Mouse (Mus musculus): ENCODE results near the gene Arhgap29. TPM values are rescaled to one million over a fixed set of nuclear protein-coding genes. Genes with fewer than 3 reads are reported as not detected.

Arhgap29 gene
- polyA plus RNA-seq (2016; fragmentation: Nextera tagmentation; extraction: Ambion mirVana), result 81.7 and 82.9 TPM in 2 replicates

- Histone ChIP-seq H3K27me3 (replicated peaks) (no peaks in the 10 kb centered on the region), H3K36me3 (peaks cover 3% of the 10 kb centered on the region), H3K9me3 (replicated peaks) (0 out of 2 replicates have a peak, but pooled peaks cover 3% of the 10 kb centered on the region), H3K27ac (ENCODE audit: poor library complexity, severe bottlenecking) (peak within 1 kb of the TSS; percentile 81), H3K9ac (peak within 1 kb of the TSS; percentile 86), H3K4me3 (peak within 1 kb of the TSS; percentile 93), H3K4me2 (peak within 1 kb of the TSS; percentile 73), H3K4me1 (replicated peaks) (peaks cover 3% of the 10 kb centered on the region; the same call in 1 of the 2 replicates)
- WGBS, result 89% methylated on average over 8 of the region's 8 CpGs
- no peak for ATAC-seq (ENCODE audit: insufficient number of reproducible peaks, low FRiP score)
These were observed at the start of gene Arhgap29 for GRCm38 (mm10) chr3:121952041-121952591. Arhgap29 (plus strand) TSS chr3:121952541.

- H3K9me3 ChIP-seq (replicated peaks), result no peaks in the 10 kb centered on the region
- 81% methylated on average over 5 of the region's 5 CpGs for WGBS
- H3K4me3 ChIP-seq, result no peak overlapping the region
- no peak overlapping the region for H3K27ac ChIP-seq (ENCODE audit: poor library complexity, severe bottlenecking)
- H3K4me1 ChIP-seq (replicated peaks), result peaks cover 27% of the 10 kb centered on the region
- no peak overlapping the region for H3K4me2 ChIP-seq
- H3K27me3 ChIP-seq (replicated peaks), result no peaks in the 10 kb centered on the region
- H3K36me3 ChIP-seq, result no peaks in the 10 kb centered on the region
- no peak overlapping the region for H3K9ac ChIP-seq
- no peak for ATAC-seq (ENCODE audit: insufficient number of reproducible peaks, low FRiP score)
These were observed 49.6 kb upstream of the Arhgap29 start for GRCm38 (mm10) chr3:121902729-121903128.

GRCm38 (mm10) chr3:121903286-121903685 is 49.1 kb upstream of the Arhgap29 start:
- H3K4me2 ChIP-seq, result no peak overlapping the region
- ATAC-seq (ENCODE audit: insufficient number of reproducible peaks, low FRiP score), result no peak
- H3K4me1 ChIP-seq (replicated peaks), result peaks cover 29% of the 10 kb centered on the region
- no peak overlapping the region for H3K9ac ChIP-seq
- no peaks in the 10 kb centered on the region for H3K27me3 ChIP-seq (replicated peaks)
- no peaks in the 10 kb centered on the region for H3K36me3 ChIP-seq
- no peak overlapping the region for H3K27ac ChIP-seq (ENCODE audit: poor library complexity, severe bottlenecking)
- H3K9me3 ChIP-seq (replicated peaks), result no peaks in the 10 kb centered on the region
- 71% methylated on average over 4 of the region's 4 CpGs for WGBS
- H3K4me3 ChIP-seq, result no peak overlapping the region

- Histone ChIP-seq H3K9ac (no peak overlapping the region), H3K4me1 (replicated peaks) (peaks cover 29% of the 10 kb centered on the region), H3K27me3 (replicated peaks) (no peaks in the 10 kb centered on the region), H3K4me3 (no peak overlapping the region), H3K9me3 (replicated peaks) (no peaks in the 10 kb centered on the region), H3K27ac (ENCODE audit: poor library complexity, severe bottlenecking) (no peak overlapping the region), H3K36me3 (no peaks in the 10 kb centered on the region), H3K4me2 (no peak overlapping the region)
- 59% methylated on average over 8 of the region's 8 CpGs for WGBS
- no peak for ATAC-seq (ENCODE audit: insufficient number of reproducible peaks, low FRiP score)
These were observed 48.6 kb upstream of the Arhgap29 start for GRCm38 (mm10) chr3:121903695-121904094.

GRCm38 (mm10) chr3:121904476-121904875 is 47.9 kb upstream of the Arhgap29 start:
- Histone ChIP-seq H3K27me3 (replicated peaks) (no peaks in the 10 kb centered on the region), H3K9ac (no peak overlapping the region), H3K27ac (ENCODE audit: poor library complexity, severe bottlenecking) (no peak overlapping the region), H3K4me1 (replicated peaks) (peaks cover 29% of the 10 kb centered on the region), H3K36me3 (no peaks in the 10 kb centered on the region), H3K4me3 (no peak overlapping the region), H3K4me2 (no peak overlapping the region), H3K9me3 (replicated peaks) (no peaks in the 10 kb centered on the region)
- no peak for ATAC-seq (ENCODE audit: insufficient number of reproducible peaks, low FRiP score)
- 90% methylated on average over 2 of the region's 2 CpGs for WGBS

GRCm38 (mm10) chr3:121906623-121907022 is 45.7 kb upstream of the Arhgap29 start:
- Histone ChIP-seq H3K9me3 (replicated peaks) (no peaks in the 10 kb centered on the region), H3K4me1 (replicated peaks) (peaks cover 29% of the 10 kb centered on the region), H3K4me3 (no peak overlapping the region), H3K36me3 (no peaks in the 10 kb centered on the region), H3K9ac (no peak overlapping the region), H3K27ac (ENCODE audit: poor library complexity, severe bottlenecking) (peak overlapping the region; percentile 35; the same call in 1 of the 2 replicates), H3K4me2 (peak overlapping the region; percentile 35), H3K27me3 (replicated peaks) (no peaks in the 10 kb centered on the region)
- WGBS, result 14% methylated on average over 8 of the region's 8 CpGs
- peak; percentile 71; the same call in 1 of the 2 replicates for ATAC-seq (ENCODE audit: insufficient number of reproducible peaks, low FRiP score)

GRCm38 (mm10) chr3:121909155-121909554 is 43.2 kb upstream of the Arhgap29 start:
- no peak overlapping the region for H3K9ac ChIP-seq
- no peaks in the 10 kb centered on the region for H3K27me3 ChIP-seq (replicated peaks)
- no peaks in the 10 kb centered on the region for H3K9me3 ChIP-seq (replicated peaks)
- H3K4me2 ChIP-seq, result no peak overlapping the region
- WGBS, result 69% methylated on average over 3 of the region's 3 CpGs
- no peak overlapping the region for H3K27ac ChIP-seq (ENCODE audit: poor library complexity, severe bottlenecking)
- no peak for ATAC-seq (ENCODE audit: insufficient number of reproducible peaks, low FRiP score)
- peaks cover 32% of the 10 kb centered on the region for H3K4me1 ChIP-seq (replicated peaks)
- no peaks in the 10 kb centered on the region for H3K36me3 ChIP-seq
- no peak overlapping the region for H3K4me3 ChIP-seq

GRCm38 (mm10) chr3:121913476-121913875 is 38.9 kb upstream of the Arhgap29 start:
- no peak overlapping the region for H3K4me2 ChIP-seq
- H3K4me1 ChIP-seq (replicated peaks), result peaks cover 17% of the 10 kb centered on the region; the same call in 1 of the 2 replicates
- H3K27ac ChIP-seq (ENCODE audit: poor library complexity, severe bottlenecking), result peak overlapping the region; percentile 51; the same call in 1 of the 2 replicates
- no peaks in the 10 kb centered on the region for H3K9me3 ChIP-seq (replicated peaks)
- no peak overlapping the region for H3K9ac ChIP-seq
- ATAC-seq (ENCODE audit: insufficient number of reproducible peaks, low FRiP score), result no peak
- no peaks in the 10 kb centered on the region for H3K27me3 ChIP-seq (replicated peaks)
- no peak overlapping the region for H3K4me3 ChIP-seq
- WGBS, result 80% methylated on average over 5 of the region's 5 CpGs
- H3K36me3 ChIP-seq, result no peaks in the 10 kb centered on the region

- peak; percentile 73 for ATAC-seq (ENCODE audit: insufficient number of reproducible peaks, low FRiP score)
- Histone ChIP-seq H3K27me3 (replicated peaks) (no peaks in the 10 kb centered on the region), H3K9me3 (replicated peaks) (no peaks in the 10 kb centered on the region), H3K4me3 (no peak overlapping the region), H3K4me2 (peak overlapping the region; percentile 15; the same call in 1 of the 2 replicates), H3K36me3 (no peaks in the 10 kb centered on the region), H3K27ac (ENCODE audit: poor library complexity, severe bottlenecking) (peak overlapping the region; percentile 84), H3K4me1 (replicated peaks) (peaks cover 17% of the 10 kb centered on the region; the same call in 1 of the 2 replicates), H3K9ac (no peak overlapping the region)
- WGBS, result 58% methylated on average over 13 of the region's 13 CpGs
These were observed 37.7 kb upstream of the Arhgap29 start for GRCm38 (mm10) chr3:121914459-121915185.

- Histone ChIP-seq H3K4me2 (no peak overlapping the region), H3K9ac (no peak overlapping the region), H3K36me3 (no peaks in the 10 kb centered on the region), H3K27me3 (replicated peaks) (no peaks in the 10 kb centered on the region), H3K4me3 (no peak overlapping the region), H3K27ac (ENCODE audit: poor library complexity, severe bottlenecking) (peak overlapping the region; percentile 84), H3K4me1 (replicated peaks) (peaks cover 17% of the 10 kb centered on the region; the same call in 1 of the 2 replicates), H3K9me3 (replicated peaks) (no peaks in the 10 kb centered on the region)
- no peak for ATAC-seq (ENCODE audit: insufficient number of reproducible peaks, low FRiP score)
- 70% methylated on average over 6 of the region's 6 CpGs for WGBS
These were observed 37.1 kb upstream of the Arhgap29 start for GRCm38 (mm10) chr3:121915191-121915590.

GRCm38 (mm10) chr3:121916802-121917532 is 35.4 kb upstream of the Arhgap29 start:
- no peak overlapping the region for H3K4me3 ChIP-seq
- H3K9me3 ChIP-seq (replicated peaks), result no peaks in the 10 kb centered on the region
- 0 out of 2 replicates have a peak overlapping the region, but pooled peaks have one; percentile 7 for H3K4me2 ChIP-seq
- WGBS, result 60% methylated on average over 5 of the region's 5 CpGs
- H3K9ac ChIP-seq, result no peak overlapping the region
- 0 out of 2 replicates have a peak overlapping the region, but pooled peaks have one; percentile 13 for H3K27ac ChIP-seq (ENCODE audit: poor library complexity, severe bottlenecking)
- peak; percentile 78 for ATAC-seq (ENCODE audit: insufficient number of reproducible peaks, low FRiP score)
- no peaks in the 10 kb centered on the region for H3K27me3 ChIP-seq (replicated peaks)
- no peaks in the 10 kb centered on the region for H3K36me3 ChIP-seq
- H3K4me1 ChIP-seq (replicated peaks), result peaks cover 17% of the 10 kb centered on the region; the same call in 1 of the 2 replicates

All from heart, embryonic 12.5 days (tissue).